Mouse (Mus musculus) CH12.LX (cell line): ENCODE data around the gene Phyh.

Source experiments
- BHLHE40 ChIP-seq: IDR thresholded peaks from 2 replicates; pipeline ENCODE4 v1.6.1; 2011; ENCODE audit warnings: mild to moderate bottlenecking, low read depth, low read length, improper control_type of control experiment
- CTCF ChIP-seq, 2 experiments: IDR thresholded peaks in 1 of 2; conservative IDR thresholded peaks in 1 of 2; 2 replicates each; pipeline ENCODE4 v1.5.1; 2011 to 2012; ENCODE audit warnings: low read depth in 2 of 2, low read length in 2 of 2, improper control_type of control experiment in 1 of 2, inconsistent platforms in 1 of 2, mild to moderate bottlenecking in 1 of 2, moderate library complexity in 1 of 2
- GABPA ChIP-seq: IDR thresholded peaks from 2 replicates; pipeline ENCODE4 v1.6.1; 2012; ENCODE audit warnings: low read depth, low read length, improper control_type of control experiment, inconsistent platforms; ENCODE audit not compliant: insufficient replicate concordance
- JUND ChIP-seq: conservative IDR thresholded peaks from 2 replicates; pipeline ENCODE4 v1.6.1; 2011; ENCODE audit warnings: low read depth, low read length, improper control_type of control experiment
- NELFE ChIP-seq: IDR thresholded peaks from 2 replicates; pipeline ENCODE4 v1.6.1; 2011; ENCODE audit warnings: low read depth, low read length, improper control_type of control experiment
- POLR2A ChIP-seq: IDR thresholded peaks from 2 replicates; pipeline ENCODE4 v1.6.1; 2011; ENCODE audit warnings: low read depth, mild to moderate bottlenecking, improper control_type of control experiment, low read length
- ZMIZ1 ChIP-seq: IDR thresholded peaks from 2 replicates; pipeline ENCODE4 v1.6.1; 2012; ENCODE audit warnings: low read depth, mild to moderate bottlenecking, inconsistent platforms, low read length, improper control_type of control experiment

DNA sequence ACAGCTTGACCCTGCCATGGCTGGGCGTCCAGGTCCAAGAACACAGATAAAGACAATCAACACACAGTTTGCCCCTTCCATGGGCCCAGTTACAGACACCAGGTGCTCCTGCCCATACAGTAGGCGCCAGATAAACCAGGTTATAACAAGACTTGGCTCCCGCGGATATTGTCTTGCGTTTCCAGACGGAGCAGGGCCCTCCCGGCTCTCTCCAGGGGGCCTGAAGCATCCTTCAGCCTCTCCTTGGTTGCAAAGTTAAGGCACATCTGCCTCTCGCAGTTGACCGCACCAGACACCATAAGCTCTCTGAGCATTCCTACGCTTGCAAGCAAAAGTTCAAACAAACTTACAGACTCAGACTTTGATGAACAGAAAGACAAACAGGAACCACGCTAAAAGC lies 22.0 kb downstream of the Phyh start:
- TF ChIP-seq JUND = no peak
- TF ChIP-seq CTCF (conservative IDR thresholded peaks at IDR 0.05 in 1 of 2, IDR thresholded peaks at IDR 0.05 in 1 of 2; ENCODE audit: low read depth in 2 of 2, low read length in 2 of 2) = no peak
- TF ChIP-seq BHLHE40 = no peak
- TF ChIP-seq NELFE = no peak
- TF ChIP-seq GABPA = no peak
- TF ChIP-seq POLR2A = no peak
- no peak for TF ChIP-seq ZMIZ1
